1 mouse cellular context compared by ENCODE assay signal in the genomic region with DNA sequence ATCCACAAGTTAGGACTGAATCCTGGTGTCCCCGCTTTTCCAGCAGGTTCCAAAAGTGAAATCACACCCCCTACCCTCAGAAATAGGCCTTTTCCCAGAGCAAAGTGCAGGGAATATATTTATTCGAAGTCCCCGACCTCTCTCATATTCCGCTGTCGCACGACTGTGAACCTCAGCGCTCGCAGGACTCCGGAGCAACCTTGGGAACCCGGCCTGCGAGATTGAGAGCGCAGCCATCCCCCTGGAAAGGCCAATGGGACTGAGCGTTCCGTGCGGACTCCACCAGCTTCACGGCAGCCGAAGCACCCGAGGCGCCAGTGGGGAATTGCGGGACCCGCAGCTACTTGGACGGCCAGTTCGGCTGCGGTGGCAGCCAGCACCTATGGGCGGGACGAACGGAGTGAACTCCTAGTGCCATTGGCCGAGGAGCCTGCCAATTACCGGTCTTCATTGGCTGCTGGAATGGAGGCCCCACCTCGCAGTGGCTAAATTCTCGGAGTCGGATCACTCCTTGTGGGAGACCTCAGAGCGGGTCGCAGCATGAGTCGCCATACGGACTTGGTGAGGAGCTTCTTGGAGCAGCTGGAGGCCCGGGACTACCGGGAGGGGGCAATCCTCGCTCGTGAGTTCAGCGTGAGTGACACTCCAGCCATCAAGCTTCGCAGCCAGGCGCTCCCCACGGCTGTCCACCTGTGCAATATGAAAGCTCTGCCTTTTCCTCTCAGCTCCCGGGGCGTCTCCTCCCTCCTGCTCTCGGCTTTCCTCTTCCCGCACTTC.
TF ChIP-seq lines count a peak whose summit lies in the region.

A gene (plus strand): TSS at position 479 of the 777 bp plus-strand sequence.

TF ChIP-seq in MEL, 35 proteins besides CTCF, POLR2A, EP300 and RAD21 (continued from another document):
- no peak for TF ChIP-seq GATA1 (IDR thresholded peaks at IDR 0.05; ENCODE audit: low read depth, low read length)
